Mouse (Mus musculus) embryonic fibroblast, embryonic 13.5 days (primary cell): ENCODE results near the gene Rflna. TPM values are rescaled to one million over a fixed set of nuclear protein-coding genes. Genes with fewer than 3 reads are reported as not detected.

ENCODE experiments used
- H3K27ac ChIP-seq: 2 replicates; pipeline ENCODE4 v1.5.1; 2012; ENCODE audit warnings: low read length, control low read depth, inconsistent platforms; ENCODE audit not compliant: insufficient read depth
- H3K4me1 ChIP-seq: 2 replicates; pipeline ENCODE4 v1.6.1; 2011; ENCODE audit warnings: low read length; ENCODE audit not compliant: control insufficient read depth, insufficient read depth
- H3K4me3 ChIP-seq: 2 replicates; pipeline ENCODE4 v1.5.1; 2011; ENCODE audit warnings: mild to moderate bottlenecking, control low read depth, low read length; ENCODE audit not compliant: insufficient read depth
- CTCF ChIP-seq: IDR thresholded peaks from 2 replicates; pipeline ENCODE4 v1.5.1; 2011; ENCODE audit warnings: mild to moderate bottlenecking, control low read depth, low read length, moderate library complexity, borderline replicate concordance; ENCODE audit not compliant: insufficient read depth
- POLR2A ChIP-seq: IDR thresholded peaks from 2 replicates; pipeline ENCODE4 v1.6.1; 2011; ENCODE audit warnings: low read depth, mild to moderate bottlenecking, control low read depth, low read length, moderate library complexity
- polyA plus RNA-seq: library from polyadenylated mRNA; stranded (reverse); fragments of >200 nt; gene quantifications from 2 replicates; pipeline ENCODE4 v1.2.4, GENCODE M21; 2011; ENCODE audit warnings: low read depth; ENCODE audit not compliant: missing spikeins, insufficient read length

The Rflna gene
- polyA plus RNA-seq, 1 experiment, result 7.7 TPM

DNA sequence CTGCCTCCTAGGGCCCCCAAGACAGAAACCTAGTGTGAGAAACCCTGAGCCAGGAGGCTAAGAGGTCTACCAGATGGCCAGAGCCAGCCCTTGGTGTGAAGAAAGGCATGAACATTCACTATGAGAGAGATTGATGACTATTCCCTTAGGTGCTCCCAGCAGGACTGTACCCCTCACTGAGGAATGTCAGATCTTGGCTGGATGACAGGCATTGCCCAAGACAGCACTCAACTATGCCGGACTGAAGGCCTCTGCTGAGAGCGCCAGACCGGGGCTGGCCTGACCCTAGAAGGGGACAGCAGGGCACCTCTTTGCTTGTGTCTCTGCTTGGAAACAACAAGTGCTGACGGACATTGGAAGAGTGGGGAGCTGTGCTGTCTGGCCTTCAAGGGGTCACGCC, 16.1 kb downstream of the Rflna start:
- Histone ChIP-seq H3K4me3 (no peak overlapping the region), H3K27ac (no peak overlapping the region), H3K4me1 (no peaks in the 10 kb centered on the region; the same call in 1 of the 2 replicates)
- TF ChIP-seq CTCF, result no peak

GRCm38 (mm10) chr5:125021298-125021697, 18.3 kb downstream of the Rflna start:
- Histone ChIP-seq H3K27ac (peak overlapping the region; percentile 4; the same call in 1 of the 2 replicates), H3K4me3 (no peak overlapping the region), H3K4me1 (no peaks in the 10 kb centered on the region; the same call in 1 of the 2 replicates)
- TF ChIP-seq POLR2A, result no peak
- no peak for TF ChIP-seq CTCF

GRCm38 (mm10) chr5:125024002-125024401, 21.0 kb downstream of the Rflna start:
- H3K4me1 ChIP-seq, result no peaks in the 10 kb centered on the region; the same call in 1 of the 2 replicates
- H3K4me3 ChIP-seq, result no peak overlapping the region
- no peak overlapping the region for H3K27ac ChIP-seq
- TF ChIP-seq POLR2A (no peak), CTCF (peak; percentile 91)

DNA sequence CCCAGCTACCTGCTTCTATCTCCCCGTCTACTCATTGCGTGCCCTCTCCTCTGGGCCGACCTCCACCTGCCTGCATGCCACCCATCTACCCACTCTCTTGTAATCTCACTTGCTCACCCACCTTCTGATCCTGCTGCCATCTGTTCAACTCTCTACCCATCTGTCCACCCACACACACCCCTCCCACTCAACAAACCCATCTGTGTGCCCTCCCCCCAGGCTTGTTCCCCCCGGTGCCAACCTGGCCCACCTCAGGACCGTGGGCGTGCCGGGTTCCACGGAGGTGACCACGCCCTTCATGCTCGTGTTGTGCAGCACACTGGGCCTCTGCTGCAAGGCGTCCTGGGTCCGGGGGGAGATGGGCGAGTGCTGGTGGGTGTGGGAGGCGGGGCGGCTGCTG, 25.4 kb downstream of the Rflna start:
- Histone ChIP-seq H3K4me1 (no peaks in the 10 kb centered on the region), H3K27ac (no peak overlapping the region), H3K4me3 (no peak overlapping the region)
- TF ChIP-seq CTCF, result no peak
- no peak for TF ChIP-seq POLR2A

- no peak for TF ChIP-seq CTCF
- TF ChIP-seq POLR2A, result no peak
- Histone ChIP-seq H3K27ac (no peak overlapping the region), H3K4me3 (no peak overlapping the region), H3K4me1 (no peaks in the 10 kb centered on the region)
Observed at GRCm38 (mm10) chr5:125028911-125029310, 25.9 kb downstream of the Rflna start.

- no peak overlapping the region for H3K4me3 ChIP-seq
- H3K4me1 ChIP-seq, result no peaks in the 10 kb centered on the region
- H3K27ac ChIP-seq, result no peak overlapping the region
- TF ChIP-seq POLR2A (no peak), CTCF (no peak)
Observed at GRCm38 (mm10) chr5:125036483-125036882, 33.5 kb downstream of the Rflna start.

DNA sequence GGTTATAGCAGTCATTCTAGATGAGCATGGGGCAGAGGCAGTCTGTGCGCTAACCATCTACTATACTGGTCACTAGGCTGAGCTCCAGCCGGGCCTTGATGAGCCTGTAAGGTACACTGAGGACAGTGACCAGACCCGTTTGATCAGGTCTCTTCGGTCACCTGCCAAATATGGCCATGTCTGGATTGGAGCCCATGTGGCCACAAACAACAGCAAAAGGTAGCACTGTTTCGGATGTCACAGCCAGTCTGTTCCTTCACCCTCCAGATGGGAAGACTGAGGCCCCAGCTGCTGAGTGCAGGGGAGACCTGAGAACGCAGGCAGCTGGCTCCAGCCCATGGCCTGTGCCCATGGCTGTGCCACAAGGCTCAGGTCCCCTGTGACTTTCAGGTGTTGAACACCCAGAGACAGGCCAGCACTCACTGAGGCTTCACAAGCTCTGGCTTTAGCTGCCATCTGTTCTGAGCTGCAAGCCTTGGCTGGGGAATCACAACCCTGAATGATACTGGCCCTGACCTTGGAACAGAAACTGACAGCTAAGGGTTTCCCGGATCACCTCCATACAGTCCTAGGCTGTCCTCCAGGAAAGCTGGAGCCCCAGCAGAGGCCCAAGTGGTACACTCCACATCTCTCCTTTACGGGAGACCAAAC, 36.5 kb downstream of the Rflna start:
- Histone ChIP-seq H3K4me3 (no peak overlapping the region), H3K27ac (no peak overlapping the region), H3K4me1 (no peaks in the 10 kb centered on the region)
- TF ChIP-seq POLR2A (no peak), CTCF (no peak)

GRCm38 (mm10) chr5:125040128-125040584, 37.1 kb downstream of the Rflna start:
- no peak overlapping the region for H3K27ac ChIP-seq
- TF ChIP-seq POLR2A (no peak), CTCF (no peak)
- no peak overlapping the region for H3K4me3 ChIP-seq
- peaks cover 3% of the 10 kb centered on the region; the same call in 1 of the 2 replicates for H3K4me1 ChIP-seq

DNA sequence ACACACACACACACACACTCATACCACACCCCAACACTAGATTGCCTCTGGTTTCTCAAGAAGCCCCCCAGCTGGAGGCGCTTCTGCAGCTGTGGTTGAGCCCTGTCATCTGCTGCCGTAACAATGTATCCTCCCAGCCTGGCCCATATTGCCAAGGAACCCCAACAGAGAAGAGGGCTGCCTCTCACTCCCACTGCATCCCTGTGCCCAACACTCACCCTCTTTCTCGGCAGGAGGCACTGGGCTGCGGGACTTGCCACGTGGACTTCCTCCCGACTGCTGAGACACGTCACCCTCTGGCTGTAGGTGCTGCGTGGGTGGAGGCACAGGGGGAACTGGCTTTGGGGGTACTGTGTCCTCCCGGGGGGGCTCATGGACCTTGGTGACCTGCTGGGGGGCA, 38.6 kb downstream of the Rflna start:
- H3K4me1 ChIP-seq, result peaks cover 10% of the 10 kb centered on the region; the same call in 1 of the 2 replicates
- H3K27ac ChIP-seq, result no peak overlapping the region
- H3K4me3 ChIP-seq, result no peak overlapping the region
- no peak for TF ChIP-seq CTCF
- no peak for TF ChIP-seq POLR2A

- peaks cover 10% of the 10 kb centered on the region; the same call in 1 of the 2 replicates for H3K4me1 ChIP-seq
Observed at GRCm38 (mm10) chr5:125043448-125043847, 40.4 kb downstream of the Rflna start.

GRCm38 (mm10) chr5:125045202-125045601, 42.2 kb downstream of the Rflna start:
- Histone ChIP-seq H3K4me1 (peaks cover 10% of the 10 kb centered on the region; the same call in 1 of the 2 replicates), H3K27ac (peak overlapping the region; percentile 72), H3K4me3 (no peak overlapping the region)
- TF ChIP-seq POLR2A (no peak), CTCF (no peak)

More at GRCm38 (mm10) chr5:125043448-125043847, 40.4 kb downstream of the Rflna start:
- H3K27ac ChIP-seq, result no peak overlapping the region
- H3K4me3 ChIP-seq, result no peak overlapping the region
- TF ChIP-seq POLR2A, result no peak
